11 mouse cellular contexts compared by ENCODE assay signal in the genomic region with DNA sequence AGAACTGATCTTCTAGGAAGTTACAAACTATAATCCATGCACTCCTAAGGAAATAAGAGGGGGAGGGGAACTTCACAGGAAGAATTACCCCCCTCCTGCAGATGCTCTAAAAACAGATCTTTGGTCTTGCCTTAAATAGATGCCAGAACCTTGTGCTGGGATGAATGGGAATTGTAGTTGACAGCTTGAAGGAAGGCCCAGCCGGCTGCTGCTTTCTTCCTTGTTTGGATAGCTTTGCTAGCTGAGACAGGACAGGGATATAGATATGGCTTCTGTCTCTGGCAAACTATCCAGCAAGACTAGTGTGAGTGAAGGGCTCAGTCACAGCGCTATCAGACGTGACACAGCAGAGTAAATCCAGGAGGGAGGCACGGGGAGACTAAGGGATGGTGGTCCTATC. TPM values are rescaled to one million over a fixed set of nuclear protein-coding genes. Genes with fewer than 3 reads are reported as not detected.
DNase-seq lines count a peak whose midpoint lies in the region; ATAC-seq and TF ChIP-seq lines count a peak whose summit lies in the region.
"Had no signal": no experiment of that assay in that cellular context is flagged by ENCODE, and none has a peak within 500 bp of the region (broad histone marks: within the 10 kb centered on the region; RNA-seq: fewer than 3 reads in every experiment).

No protein-coding gene starts in this region.

- H3K27me3 ChIP-seq in megakaryocyte, embryonic 14.5 days (replicated peaks), result no peaks in the 10 kb centered on the region
- H3K27me3 ChIP-seq in hindbrain, postnatal 0 days (ENCODE audit: insufficient read depth, low read length), result no peaks in the 10 kb centered on the region
- no peaks in the 10 kb centered on the region for H3K27me3 ChIP-seq in stomach, embryonic 15.5 days (replicated peaks)
- H3K27me3 ChIP-seq: neural tube, embryonic 12.5 days had no signal

- DNase-seq in gastrocnemius, adult 2 months, result no peak
- DNase-seq in gastrocnemius, postnatal 25 days, result no peak
- DNase-seq in hindbrain, postnatal 0 days (ENCODE audit: low spot score), result no peak
- no peak for DNase-seq in right cerebral cortex, postnatal 36 days (ENCODE audit: low spot score in 2 of 2)
- no peak for DNase-seq in T-cell, adult 2 months (ENCODE audit: low spot score)
- DNase-seq: gastrocnemius, postnatal 36 days had no signal

- H3K4me1 ChIP-seq in megakaryocyte, embryonic 14.5 days, result peaks cover 68% of the 10 kb centered on the region
- H3K4me1 ChIP-seq in hindbrain, postnatal 0 days (ENCODE audit: insufficient read depth, low read length), result peaks cover 28% of the 10 kb centered on the region
- peaks cover 42% of the 10 kb centered on the region for H3K4me1 ChIP-seq in stomach, embryonic 15.5 days

- H3K4me2 ChIP-seq in hindbrain, postnatal 0 days (ENCODE audit: low read depth, low read length), result peak overlapping the region; percentile 41; the same call in 1 of the 2 replicates
- H3K4me2 ChIP-seq in stomach, embryonic 15.5 days, result peak overlapping the region; percentile 45

- intact Hi-C loops in gastrocnemius, adult 2 months (cut with DNase I), result no loop called here

- WGBS in hindbrain, postnatal 0 days, result 53% methylated on average over 4 of the region's 4 CpGs
- WGBS in stomach, embryonic 15.5 days, result 46% methylated on average over 4 of the region's 4 CpGs

- H3K27ac ChIP-seq in gastrocnemius, adult 2 months, result peak overlapping the region; percentile 46
- no peak overlapping the region; the same call in 1 of the 2 replicates for H3K27ac ChIP-seq in hindbrain, postnatal 0 days
- peak overlapping the region; percentile 40; the same call in 1 of the 2 replicates for H3K27ac ChIP-seq in stomach, embryonic 15.5 days
- H3K27ac ChIP-seq: neural tube, embryonic 12.5 days had no signal

- no peaks in the 10 kb centered on the region for H3K36me3 ChIP-seq in megakaryocyte, embryonic 14.5 days (replicated peaks; ENCODE audit: low read length)
- no peaks in the 10 kb centered on the region for H3K36me3 ChIP-seq in hindbrain, postnatal 0 days (ENCODE audit: insufficient read depth, low read length)
- H3K36me3 ChIP-seq in stomach, embryonic 15.5 days, result no peaks in the 10 kb centered on the region

- peaks cover 7% of the 10 kb centered on the region for H3K9me3 ChIP-seq in megakaryocyte, embryonic 14.5 days
- no peaks in the 10 kb centered on the region for H3K9me3 ChIP-seq in hindbrain, postnatal 0 days (ENCODE audit: low read length)
- H3K9me3 ChIP-seq in stomach, embryonic 15.5 days, result no peaks in the 10 kb centered on the region
- H3K9me3 ChIP-seq: neural tube, embryonic 12.5 days had no signal

- no peak overlapping the region for H3K9ac ChIP-seq in hindbrain, postnatal 0 days (replicated peaks; ENCODE audit: low read length)
- H3K9ac ChIP-seq in stomach, embryonic 15.5 days, result no peak overlapping the region
- H3K9ac ChIP-seq: neural tube, embryonic 12.5 days had no signal

- no peak for ATAC-seq in megakaryocyte, adult 5-6 weeks (ENCODE audit: poor library complexity, severe bottlenecking)
- ATAC-seq in hindbrain, postnatal 0 days, result no peak
- no peak for ATAC-seq in stomach, embryonic 15.5 days (ENCODE audit: insufficient read depth, low FRiP score, low read depth)

- H3K4me3 ChIP-seq in gastrocnemius, adult 2 months, result peak overlapping the region; percentile 51
- peak overlapping the region; percentile 91 for H3K4me3 ChIP-seq in megakaryocyte, embryonic 14.5 days (replicated peaks)
- H3K4me3 ChIP-seq in hindbrain, postnatal 0 days (ENCODE audit: low read length), result no peak overlapping the region
- H3K4me3 ChIP-seq in stomach, embryonic 15.5 days (replicated peaks), result peak overlapping the region; percentile 9
- H3K4me3 ChIP-seq: neural tube, embryonic 12.5 days had no signal

- TF ChIP-seq CTCF in gastrocnemius, adult 2 months (IDR thresholded peaks at IDR 0.05), result no peak
- no peak for TF ChIP-seq CTCF in hindbrain, postnatal 0 days (IDR thresholded peaks at IDR 0.05; ENCODE audit: low read depth)

RNA-seq across cellular contexts. Expression of a gene that starts 34.2 kb away (rescaled TPM):
- total RNA-seq in gastrocnemius, adult 2 months (2021), result 10 to 100 TPM; 18.0 to 20.4 TPM
- total RNA-seq in gastrocnemius, postnatal 25 days (2021), result 10 to 100 TPM; 19.2 to 23.5 TPM
- not detected in 2 replicates for polyA plus RNA-seq in megakaryocyte, embryonic 14.5 days (2012; ENCODE audit: insufficient read depth, low replicate concordance)
- total RNA-seq in megakaryocyte, adult 5-6 weeks (2015), result not detected in 2 replicates
- not detected in 2 replicates for total RNA-seq in megakaryocyte, adult 5-6 weeks (2017)
- not detected in 2 replicates for total RNA-seq in hindbrain, postnatal 0 days (2014; rRNA removed)
- 0.19 and 0.24 TPM in 2 replicates for polyA plus RNA-seq in hindbrain, postnatal 0 days (2015; fragmentation: Nextera tagmentation; extraction: Ambion mirVana)
- 2.7 and 2.8 TPM in 2 replicates for polyA plus RNA-seq in stomach, embryonic 15.5 days (2015; fragmentation: Nextera tagmentation; extraction: Ambion mirVana)
- polyA plus RNA-seq: C2C12 had no signal

RNA-seq across cellular contexts. Expression of a gene that starts 50.7 kb away (rescaled TPM):
- total RNA-seq in gastrocnemius, adult 2 months (2021), result 10 to 100 TPM; 32.7 to 38.3 TPM
- total RNA-seq in gastrocnemius, postnatal 25 days (2021), result 10 to 100 TPM; 30.4 to 31.2 TPM
- polyA plus RNA-seq in megakaryocyte, embryonic 14.5 days (2012; ENCODE audit: insufficient read depth, low replicate concordance), result 5.9 and 13.6 TPM in 2 replicates
- 6.1 and 7.5 TPM in 2 replicates for total RNA-seq in megakaryocyte, adult 5-6 weeks (2015)
- 11.4 and 12.0 TPM in 2 replicates for total RNA-seq in megakaryocyte, adult 5-6 weeks (2017)
- total RNA-seq in hindbrain, postnatal 0 days (2014; rRNA removed), result 31.7 and 33.1 TPM in 2 replicates
- 15.7 and 17.5 TPM in 2 replicates for polyA plus RNA-seq in hindbrain, postnatal 0 days (2015; fragmentation: Nextera tagmentation; extraction: Ambion mirVana)
- 18.2 and 20.1 TPM in 2 replicates for polyA plus RNA-seq in stomach, embryonic 15.5 days (2015; fragmentation: Nextera tagmentation; extraction: Ambion mirVana)

Comparison
In these comparisons a context has a peak if more than half of its experiments do, and no peak if none do; other contexts are left out.
1. RNA of a gene that starts 34.2 kb away (total RNA-seq): 19.2 to 23.5 TPM in gastrocnemius, postnatal 25 days and 18.0 to 20.4 TPM in gastrocnemius, adult 2 months; not detected in megakaryocyte, adult 5-6 weeks and not detected in hindbrain, postnatal 0 days; every median in the first group is over 10 times any median in the second.